Mouse (Mus musculus) adrenal gland (tissue): ENCODE results near the gene Olfr704.
"Not testable (repeated sequence)": the region's sequence is repeated elsewhere in the genome, so short reads cannot be mapped to it uniquely, and the experiment has no call there.

Experiments
- intact Hi-C: fragments of 180-260 bp; cut with DNase I; formaldehyde crosslinking; loops from one replicate; pipeline ENCODE4 v1.15.1; 2025
- long read RNA-seq, 2 experiments: library from polyadenylated mRNA; unstranded; transcript quantifications; one replicate each; pipeline ENCODE4 v2.0.0; 2020; ENCODE audit warnings: borderline replicate concordance in 1 of 2; ENCODE audit not compliant: insufficient replicate concordance in 1 of 2

Gene Olfr704
- long read RNA-seq, experiment 1 = 0 reads
- long read RNA-seq, experiment 2 = 0 reads

- intact Hi-C loops = no loop called here
Observed at GRCm38 (mm10) chr7:106862885-106863284, at the start of gene Olfr704. TSS of gene Olfr704 (plus strand) at chr7:106863185.

GRCm38 (mm10) chr7:106813829-106814228 is 49.2 kb upstream of the Olfr704 start, which contains the start of gene Olfr701:
TSS of gene Olfr701 (plus strand) at chr7:106814129.
- intact Hi-C loops = no loop called here

GRCm38 (mm10) chr7:106815775-106816174 is 47.2 kb upstream of the Olfr704 start:
- intact Hi-C loops = no loop called here

GRCm38 (mm10) chr7:106818414-106818813 is 44.6 kb upstream of the Olfr704 start:
- intact Hi-C loops = no loop called here

GRCm38 (mm10) chr7:106833793-106834192 is 29.2 kb upstream of the Olfr704 start, which contains the start of gene Olfr702:
TSS of gene Olfr702 (minus strand) at chr7:106833893.
- intact Hi-C loops = no loop called here

- intact Hi-C loops = no loop called here
Observed at GRCm38 (mm10) chr7:106843060-106843459, 19.9 kb upstream of the Olfr704 start, which contains the start of gene Olfr703. TSS of gene Olfr703 (plus strand) at chr7:106843360.

GRCm38 (mm10) chr7:106876791-106877190 is 13.8 kb downstream of the Olfr704 start, which contains the start of gene Olfr705:
TSS of gene Olfr705 (minus strand) at chr7:106876891.
- intact Hi-C loops = no loop called here

GRCm38 (mm10) chr7:106888062-106888461 is 25.1 kb downstream of the Olfr704 start, which contains the start of gene Olfr706:
TSS of gene Olfr706 (minus strand) at chr7:106888162.
- intact Hi-C loops = no loop called here

- intact Hi-C loops = not testable (repeated sequence)
Observed at GRCm38 (mm10) chr7:106901141-106901540, 38.2 kb downstream of the Olfr704 start, which contains the start of gene Olfr707. TSS of gene Olfr707 (minus strand) at chr7:106901241.

- intact Hi-C loops = loop anchor here (5.0 kb wide), 1 partner anchor 55 kb away; the partner anchor contains the start of gene Olfr6
Observed at GRCm38 (mm10) chr7:106907676-106908075, 44.7 kb downstream of the Olfr704 start, which contains the start of gene Olfr1532-ps1. TSS of gene Olfr1532-ps1 (plus strand) at chr7:106908001.
